Mouse (Mus musculus): ENCODE measurements at regions not wholly inside any gene's neighbourhood (a gene's known extent, or its start where the extent isn't known, plus 50 kb on each side); places are given as distances from the start of the nearest gene placed in this dataset.

- peak in 1 of 2 experiments; percentile 49 for DNase-seq (ENCODE audit: low spot score in 2 of 2)
These were observed 199.8 kb upstream of the Klf14 start for GRCm38 (mm10) chr6:31158648-31159047.

GRCm38 (mm10) chr6:31159240-31159639 is 200.4 kb upstream of the Klf14 start:
- no peak for DNase-seq (ENCODE audit: low spot score in 2 of 2)

- DNase-seq (ENCODE audit: low spot score in 2 of 2) = no peak
These were observed 201.2 kb upstream of the Klf14 start for GRCm38 (mm10) chr6:31159935-31160670.

- DNase-seq (ENCODE audit: low spot score in 2 of 2) = no peak
These were observed 202.8 kb upstream of the Klf14 start for GRCm38 (mm10) chr6:31161445-31162340.

- no peak for DNase-seq (ENCODE audit: low spot score in 2 of 2)
These were observed 206.1 kb upstream of the Klf14 start for GRCm38 (mm10) chr6:31165011-31165410.

GRCm38 (mm10) chr6:31166347-31166746 is 207.5 kb upstream of the Klf14 start:
- DNase-seq (ENCODE audit: low spot score in 2 of 2) = no peak

GRCm38 (mm10) chr6:31167732-31168131 is 208.9 kb upstream of the Klf14 start:
- DNase-seq (ENCODE audit: low spot score in 2 of 2) = no peak

GRCm38 (mm10) chr6:31168730-31169129 is 209.9 kb upstream of the Klf14 start:
- no peak for DNase-seq (ENCODE audit: low spot score in 2 of 2)

GRCm38 (mm10) chr6:31169343-31169742 is 210.5 kb upstream of the Klf14 start:
- DNase-seq (ENCODE audit: low spot score in 2 of 2) = no peak

- peak in 1 of 2 experiments; percentile 37 for DNase-seq (ENCODE audit: low spot score in 2 of 2)
These were observed 211.2 kb upstream of the Klf14 start for GRCm38 (mm10) chr6:31169868-31170600.

GRCm38 (mm10) chr6:31171831-31172569 is 213.1 kb upstream of the Klf14 start:
- no peak for DNase-seq (ENCODE audit: low spot score in 2 of 2)

- no peak for DNase-seq (ENCODE audit: low spot score in 2 of 2)
These were observed 216.9 kb upstream of the Klf14 start for GRCm38 (mm10) chr6:31175769-31176168.

- peak in 1 of 2 experiments; percentile 57 for DNase-seq (ENCODE audit: low spot score in 2 of 2)
These were observed 217.5 kb upstream of the Klf14 start for GRCm38 (mm10) chr6:31176368-31176767.

GRCm38 (mm10) chr6:31176831-31177230 is 218.0 kb upstream of the Klf14 start:
- no peak for DNase-seq (ENCODE audit: low spot score in 2 of 2)

- DNase-seq (ENCODE audit: low spot score in 2 of 2) = no peak
These were observed 219.5 kb upstream of the Klf14 start for GRCm38 (mm10) chr6:31178201-31178880.

GRCm38 (mm10) chr6:31182284-31182683 is 216.3 kb upstream of the Mkln1 start:
- DNase-seq (ENCODE audit: low spot score in 2 of 2) = no peak

GRCm38 (mm10) chr6:31183127-31183526 is 215.4 kb upstream of the Mkln1 start:
- DNase-seq (ENCODE audit: low spot score in 2 of 2) = no peak

GRCm38 (mm10) chr6:31184554-31184953 is 214.0 kb upstream of the Mkln1 start:
- no peak for DNase-seq (ENCODE audit: low spot score in 2 of 2)

GRCm38 (mm10) chr6:31185151-31185550 is 213.4 kb upstream of the Mkln1 start:
- DNase-seq (ENCODE audit: low spot score in 2 of 2) = peak in 1 of 2 experiments; percentile 45

- no peak for DNase-seq (ENCODE audit: low spot score in 2 of 2)
These were observed 210.5 kb upstream of the Mkln1 start for GRCm38 (mm10) chr6:31188066-31188465.
